Mouse (Mus musculus) brain, embryonic 14.5 days (tissue): ENCODE measurements around the gene Cbx6. TPM values are rescaled to one million over a fixed set of nuclear protein-coding genes. Genes with fewer than 3 reads are reported as not detected.

Source experiments
- DNase-seq: peaks from one replicate; pipeline ENCODE4 v3.0.0-alpha.2; 2011; ENCODE audit warnings: low read depth
- CTCF ChIP-seq: fragments of 200-500 bp; IDR thresholded peaks from 2 replicates; pipeline ENCODE4 v1.5.1; 2012; ENCODE audit warnings: inconsistent platforms, mild to moderate bottlenecking, moderate library complexity, borderline replicate concordance; ENCODE audit not compliant: insufficient read depth, insufficient read length; ENCODE audit errors: extremely low read depth
- POLR2A ChIP-seq: fragments of 200-500 bp; IDR thresholded peaks from 2 replicates; pipeline ENCODE4 v1.6.1; 2012; ENCODE audit warnings: mild to moderate bottlenecking, inconsistent platforms, borderline replicate concordance; ENCODE audit not compliant: poor library complexity, insufficient read depth, insufficient read length, severe bottlenecking; ENCODE audit errors: extremely low read depth
- polyA plus RNA-seq: library from polyadenylated mRNA; depleted of rRNA; stranded (reverse); fragments of >200 nt; gene quantifications from 2 replicates; pipeline ENCODE4 v1.2.3, GENCODE M21; 2012

Cbx6 gene
- polyA plus RNA-seq, 1 experiment = 84.6 TPM

DNA sequence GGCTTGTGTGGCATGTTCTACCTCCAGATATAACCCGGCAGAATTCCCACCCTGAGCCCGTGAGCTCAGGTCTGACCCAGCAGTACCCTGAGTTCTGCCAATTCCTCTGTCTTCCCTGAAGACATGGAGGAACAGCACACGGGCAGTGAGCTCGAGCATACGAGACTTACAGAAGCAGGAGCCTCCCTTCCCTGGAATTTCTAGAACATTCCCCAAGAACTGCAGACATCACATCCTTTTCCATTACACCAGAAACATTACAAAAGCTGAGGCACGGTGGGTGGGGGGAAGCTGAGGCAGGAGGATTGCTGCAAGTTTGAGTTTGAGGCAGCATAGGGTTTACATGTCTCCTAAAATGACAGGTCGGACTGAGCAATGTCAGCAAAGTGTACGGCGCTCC lies 25.3 kb upstream of the Cbx6 start:
- no peak for DNase-seq
- TF ChIP-seq CTCF = no peak
- no peak for TF ChIP-seq POLR2A

DNA sequence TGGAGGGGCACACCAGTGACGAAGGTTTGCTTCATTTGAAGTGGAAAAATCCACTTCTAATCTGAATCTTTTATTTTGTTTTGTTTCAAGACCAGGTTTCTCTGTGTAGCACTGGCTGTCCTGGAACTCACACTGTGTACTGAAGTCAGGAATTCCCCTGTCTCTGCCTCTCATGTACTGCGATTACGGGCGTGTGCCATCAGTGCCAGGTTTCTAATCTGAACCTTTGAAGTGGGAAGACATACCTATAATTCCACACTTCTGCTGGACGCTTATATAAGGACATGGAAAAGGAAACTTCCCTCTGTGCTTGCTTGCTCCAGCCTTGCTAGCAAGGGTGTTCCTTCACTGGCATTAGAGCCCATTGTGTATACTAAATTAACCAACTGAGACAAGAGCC lies 24.5 kb upstream of the Cbx6 start:
- DNase-seq = no peak
- TF ChIP-seq POLR2A = no peak
- TF ChIP-seq CTCF = no peak

DNA sequence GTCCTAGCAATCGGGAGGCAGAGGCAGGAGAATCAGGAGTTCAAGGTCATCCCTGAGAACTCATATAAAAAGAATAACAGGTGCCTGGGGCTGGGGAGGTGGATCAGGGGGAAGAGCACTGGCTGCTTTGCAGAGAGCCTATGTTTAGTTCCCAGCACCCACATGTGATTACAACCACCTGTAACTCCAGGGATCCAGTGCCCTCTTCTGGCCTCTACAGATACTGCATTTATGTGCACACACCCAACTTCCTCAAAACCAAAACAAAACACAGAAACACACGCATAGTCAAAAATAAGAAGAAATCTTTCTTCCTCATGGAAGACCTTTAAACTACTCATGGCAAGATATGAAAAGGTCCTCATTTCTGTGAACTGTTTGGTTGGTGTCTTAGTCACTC lies 15.7 kb upstream of the Cbx6 start:
- DNase-seq = no peak
- no peak for TF ChIP-seq POLR2A

DNA sequence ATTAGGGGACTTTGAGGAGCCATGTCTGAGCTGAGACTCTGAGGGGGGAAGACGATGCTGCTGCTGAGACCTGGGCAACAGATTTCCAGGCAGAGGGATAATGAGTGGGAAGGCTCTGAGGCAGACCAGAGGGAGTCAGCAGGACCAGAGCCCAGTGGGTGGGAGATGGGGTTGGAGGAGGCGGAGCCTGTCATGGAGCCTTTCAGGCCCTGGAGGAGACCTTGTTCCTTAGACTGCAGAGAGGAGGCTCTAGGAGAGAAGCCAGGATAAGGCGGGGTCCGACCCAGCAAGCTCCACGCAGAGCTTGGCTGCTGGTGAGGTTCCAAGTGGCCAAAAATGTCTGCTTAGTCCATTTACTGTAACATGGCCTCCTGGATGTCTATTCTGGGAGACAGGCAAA lies 12.6 kb upstream of the Cbx6 start:
- DNase-seq = peak; percentile 41
- TF ChIP-seq CTCF (no peak), POLR2A (no peak)

DNA sequence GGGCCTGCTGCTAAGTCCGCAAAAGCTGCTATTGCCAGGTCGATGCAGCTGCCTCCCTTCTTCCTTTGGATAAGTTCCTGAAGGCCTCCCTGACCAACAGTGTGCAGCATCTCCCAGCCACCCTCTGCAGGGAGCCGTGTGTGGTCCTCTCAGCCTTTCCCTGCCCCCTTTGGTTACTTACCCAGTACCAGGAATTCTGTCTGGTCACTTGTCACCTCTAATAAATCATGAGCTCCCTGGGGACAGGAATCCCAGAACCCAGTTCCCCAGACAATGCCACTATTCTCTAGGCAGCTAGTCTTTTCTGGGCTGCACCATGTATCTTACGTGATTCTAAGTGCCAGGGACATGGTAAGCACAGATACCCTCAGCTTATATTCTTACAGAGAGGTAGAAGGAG lies 11.5 kb upstream of the Cbx6 start:
- DNase-seq = no peak
- TF ChIP-seq CTCF = no peak
- TF ChIP-seq POLR2A = no peak

DNA sequence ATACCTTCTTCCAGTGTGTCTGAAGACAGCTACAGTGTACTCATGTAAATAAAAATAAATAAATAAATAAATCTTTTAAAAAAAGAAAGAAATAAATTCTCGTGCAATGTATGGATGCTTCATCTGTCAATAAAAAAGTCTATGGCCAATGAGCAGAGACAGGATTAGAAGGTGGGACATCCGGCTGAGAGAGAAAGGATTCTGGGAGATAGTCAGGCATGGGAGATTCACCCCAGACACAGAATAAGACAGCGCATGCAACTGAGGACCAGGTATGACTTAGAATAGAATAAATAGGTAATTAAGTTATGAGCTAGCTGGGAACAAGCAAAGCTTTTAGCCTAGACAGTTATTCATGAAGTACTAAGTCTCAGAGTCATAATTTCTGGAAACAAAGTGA lies 8.5 kb upstream of the Cbx6 start:
- DNase-seq = no peak

DNA sequence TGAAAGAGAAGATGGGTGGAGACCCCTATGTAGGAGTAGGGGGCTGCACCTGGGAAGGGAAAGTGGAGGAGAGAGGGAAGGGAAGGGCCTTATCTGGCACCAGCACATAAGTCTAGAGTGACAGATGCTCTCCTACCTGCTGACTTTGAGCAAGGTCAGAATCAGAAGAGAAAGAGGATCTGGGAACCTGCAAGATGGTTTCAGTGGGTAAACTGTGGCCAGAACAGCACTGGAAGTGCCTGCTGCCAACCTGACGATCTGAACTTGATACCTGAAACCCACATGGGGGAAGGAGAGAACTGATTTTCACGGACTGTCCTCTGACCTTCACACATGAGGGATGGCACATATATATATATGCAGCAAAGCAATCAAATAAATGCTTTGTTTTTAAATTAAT lies 5.8 kb upstream of the Cbx6 start:
- DNase-seq = no peak

More for the DNA sequence above, 8.5 kb upstream of the Cbx6 start:
- TF ChIP-seq POLR2A (no peak), CTCF (no peak)

DNA sequence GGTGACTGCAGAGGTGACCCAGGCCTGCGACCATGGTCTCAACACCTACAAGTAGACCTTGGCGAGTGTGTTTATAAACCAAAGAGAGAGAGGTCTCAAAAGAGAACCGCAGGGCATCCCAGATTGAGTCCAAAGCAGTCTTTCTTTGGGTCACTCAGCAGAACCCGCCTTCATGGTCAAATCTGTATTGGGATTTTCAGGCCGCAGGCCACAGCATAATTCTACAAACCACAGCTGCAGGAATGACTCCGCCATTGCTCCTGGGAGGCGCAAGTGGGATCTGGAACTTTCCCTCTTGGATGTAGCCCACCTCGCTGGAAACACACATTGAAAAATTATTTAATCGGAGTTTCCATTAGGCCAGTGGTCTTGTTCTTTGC lies 383 bp upstream of the Cbx6 start:
- TF ChIP-seq POLR2A (no peak), CTCF (no peak)
- DNase-seq = no peak

More for the DNA sequence above, 5.8 kb upstream of the Cbx6 start:
- TF ChIP-seq CTCF (no peak), POLR2A (no peak)

DNA sequence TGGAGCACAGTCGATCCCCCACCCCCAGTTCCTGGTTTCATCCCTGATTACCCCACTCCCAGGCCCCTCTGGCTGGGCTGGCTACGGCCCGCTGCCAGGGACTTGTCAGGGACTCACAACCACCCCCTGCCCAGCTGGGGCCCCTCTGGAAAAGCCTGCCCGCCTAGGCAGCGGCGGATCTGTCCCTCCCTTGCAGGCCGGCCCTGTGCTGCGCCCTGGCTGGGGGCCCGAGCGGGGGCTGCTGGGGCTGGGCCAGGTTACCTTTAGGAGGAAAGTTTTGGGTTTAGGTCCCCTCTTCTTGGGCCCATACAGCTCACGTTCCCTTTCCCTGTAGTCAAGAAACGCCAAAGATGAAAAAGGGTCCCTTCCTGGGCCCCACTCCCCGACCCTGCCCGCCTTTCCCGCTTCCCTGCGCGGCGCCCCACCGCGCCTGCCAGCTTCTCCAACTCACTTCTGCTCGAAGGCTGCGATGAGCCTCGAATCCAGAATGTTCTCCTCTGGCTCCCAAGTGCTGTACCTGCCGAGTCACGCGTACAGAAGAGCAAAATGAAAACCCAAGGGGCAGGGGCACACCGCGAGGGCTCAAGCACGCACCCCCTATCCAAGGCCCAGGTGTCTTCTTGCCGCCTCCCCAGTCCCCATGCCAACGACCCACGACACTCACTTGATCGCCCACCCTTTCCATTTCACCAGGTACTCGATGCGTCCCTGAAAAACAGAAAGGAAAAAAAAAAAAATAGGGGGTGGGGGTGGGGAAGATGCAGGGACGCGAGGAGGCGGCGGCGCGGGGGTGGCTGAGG lies 1.0 kb downstream of the Cbx6 start:
- DNase-seq = peak; percentile 87
- TF ChIP-seq CTCF (no peak), POLR2A (no peak)

DNA sequence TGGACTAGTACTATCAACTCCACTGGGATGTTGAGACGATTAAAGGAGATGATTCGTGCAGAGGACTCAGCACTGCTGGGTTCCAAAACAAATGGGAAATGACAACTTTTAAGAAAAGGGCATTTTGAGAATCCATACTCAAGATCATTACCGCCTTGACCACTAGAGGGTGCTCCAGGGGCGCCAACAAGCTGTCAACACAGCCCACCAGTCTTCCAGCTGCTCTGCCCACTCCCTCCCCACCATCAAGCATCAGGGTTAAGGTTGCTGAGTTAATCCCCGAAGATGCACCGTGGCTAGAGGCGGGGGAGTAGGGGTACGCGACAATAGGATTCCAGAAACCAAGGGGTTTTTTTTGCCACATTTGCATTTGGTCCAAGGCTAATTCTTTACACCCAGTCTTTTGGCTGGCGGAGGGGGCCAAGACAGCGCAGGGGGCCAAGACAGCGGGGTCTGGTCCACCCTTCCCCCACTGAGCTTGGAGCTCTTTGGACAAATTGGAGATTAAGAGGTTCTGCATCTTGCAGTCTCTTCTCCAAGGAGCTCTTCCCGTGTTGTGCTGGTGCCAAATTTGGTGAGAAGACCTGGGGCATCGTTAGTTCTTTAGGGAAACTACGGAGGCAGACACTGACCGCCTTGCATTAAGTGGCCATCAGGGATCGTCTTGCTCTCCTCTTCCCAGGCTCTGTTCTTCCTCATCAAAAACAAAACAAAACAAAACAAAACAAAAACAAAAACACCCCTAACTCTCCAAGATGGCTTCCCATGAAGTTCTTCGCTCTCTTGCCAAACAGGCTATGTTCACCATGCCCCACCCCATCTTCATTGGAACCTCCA lies 2.2 kb downstream of the Cbx6 start:
- peak; percentile 94 for DNase-seq
- peak; percentile 96 for TF ChIP-seq CTCF
- TF ChIP-seq POLR2A = no peak

DNA sequence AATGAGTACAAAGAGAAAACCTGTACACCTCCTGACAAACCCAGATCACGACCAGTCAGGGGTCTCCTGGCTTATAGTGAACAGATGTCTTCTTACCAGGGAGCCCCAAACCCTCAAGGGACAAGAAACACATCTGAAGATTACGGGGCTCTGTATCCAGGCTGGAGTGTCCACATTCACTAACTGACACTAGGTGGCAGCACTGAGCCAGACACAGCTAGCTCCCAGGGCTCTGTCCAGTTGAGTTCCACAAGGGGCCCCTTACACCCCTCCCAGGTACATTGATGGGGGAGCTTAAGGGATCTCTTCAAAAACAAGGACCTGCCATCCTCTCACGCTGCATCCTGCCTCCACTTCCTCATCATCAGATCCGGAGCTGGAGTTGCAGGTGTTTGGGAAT lies 4.1 kb downstream of the Cbx6 start:
- DNase-seq = peak; percentile 87
- TF ChIP-seq CTCF = peak; percentile 89
- no peak for TF ChIP-seq POLR2A
